Mouse (Mus musculus): Measurements from ENCODE around the gene Acot8. TPM values are rescaled to one million over a fixed set of nuclear protein-coding genes. Genes with fewer than 3 reads are reported as not detected.

Gene Acot8
- polyA plus RNA-seq, 1 experiment from 2014 or later = 16.5 TPM

DNA sequence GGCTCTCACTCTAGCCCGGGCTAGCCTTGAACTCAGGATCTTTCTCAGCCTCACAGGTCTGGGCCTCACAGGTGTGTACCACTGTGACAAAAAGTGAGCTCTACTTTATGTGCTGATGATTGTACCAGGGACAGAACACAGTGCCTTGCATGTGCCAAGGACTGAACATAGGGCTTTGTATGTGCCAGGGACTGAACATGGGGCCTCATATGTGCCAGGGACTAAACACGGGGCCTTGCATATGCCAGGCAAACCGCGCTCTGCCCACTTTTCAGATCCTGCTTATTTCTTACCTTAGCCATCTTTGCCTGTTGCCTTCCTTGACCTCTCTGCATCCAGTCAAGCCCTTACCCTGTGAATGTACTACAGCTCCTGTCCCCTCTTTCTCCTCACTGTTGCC lies 42.7 kb downstream of the Acot8 start:
- H3K9ac ChIP-seq (replicated peaks) = no peak overlapping the region
- H3K4me1 ChIP-seq = no peaks in the 10 kb centered on the region
- H3K27ac ChIP-seq (replicated peaks) = no peak overlapping the region
- H3K4me3 ChIP-seq = no peak overlapping the region
- peaks cover 91% of the 10 kb centered on the region for H3K36me3 ChIP-seq
- no peak overlapping the region for H3K4me2 ChIP-seq (replicated peaks)
- no peaks in the 10 kb centered on the region for H3K27me3 ChIP-seq
- ATAC-seq (ENCODE audit: low FRiP score, low read depth) = no peak
- H3K9me3 ChIP-seq = no peaks in the 10 kb centered on the region
- WGBS = 97% methylated on average over 4 of the region's 4 CpGs

DNA sequence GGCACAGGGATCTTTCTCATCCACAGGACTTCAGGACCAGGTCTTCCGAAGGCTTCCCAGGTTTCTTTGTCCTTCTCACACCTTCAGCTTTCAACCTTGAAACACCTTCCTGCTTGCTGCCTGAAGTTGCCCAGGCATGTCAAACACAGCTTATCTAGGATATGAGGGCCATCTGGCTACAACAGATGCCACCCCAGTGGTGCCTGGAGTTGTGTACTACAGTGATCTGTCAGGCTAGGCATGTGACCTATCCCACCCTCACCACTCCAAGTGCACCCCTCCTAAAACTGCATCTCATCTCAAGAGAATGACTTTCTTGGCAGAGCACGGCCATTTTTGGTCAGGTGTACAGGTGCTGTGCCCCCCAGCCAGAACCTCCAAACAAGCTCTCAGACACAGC lies 43.2 kb downstream of the Acot8 start:
- no peaks in the 10 kb centered on the region for H3K27me3 ChIP-seq
- no peak overlapping the region for H3K27ac ChIP-seq (replicated peaks)
- no peaks in the 10 kb centered on the region for H3K9me3 ChIP-seq
- no peaks in the 10 kb centered on the region for H3K4me1 ChIP-seq
- no peak for ATAC-seq (ENCODE audit: low FRiP score, low read depth)
- no peak overlapping the region for H3K9ac ChIP-seq (replicated peaks)
- no peak overlapping the region for H3K4me3 ChIP-seq
- 95% methylated on average over 2 of the region's 2 CpGs for WGBS
- H3K36me3 ChIP-seq = peaks cover 91% of the 10 kb centered on the region
- no peak overlapping the region for H3K4me2 ChIP-seq (replicated peaks)

DNA sequence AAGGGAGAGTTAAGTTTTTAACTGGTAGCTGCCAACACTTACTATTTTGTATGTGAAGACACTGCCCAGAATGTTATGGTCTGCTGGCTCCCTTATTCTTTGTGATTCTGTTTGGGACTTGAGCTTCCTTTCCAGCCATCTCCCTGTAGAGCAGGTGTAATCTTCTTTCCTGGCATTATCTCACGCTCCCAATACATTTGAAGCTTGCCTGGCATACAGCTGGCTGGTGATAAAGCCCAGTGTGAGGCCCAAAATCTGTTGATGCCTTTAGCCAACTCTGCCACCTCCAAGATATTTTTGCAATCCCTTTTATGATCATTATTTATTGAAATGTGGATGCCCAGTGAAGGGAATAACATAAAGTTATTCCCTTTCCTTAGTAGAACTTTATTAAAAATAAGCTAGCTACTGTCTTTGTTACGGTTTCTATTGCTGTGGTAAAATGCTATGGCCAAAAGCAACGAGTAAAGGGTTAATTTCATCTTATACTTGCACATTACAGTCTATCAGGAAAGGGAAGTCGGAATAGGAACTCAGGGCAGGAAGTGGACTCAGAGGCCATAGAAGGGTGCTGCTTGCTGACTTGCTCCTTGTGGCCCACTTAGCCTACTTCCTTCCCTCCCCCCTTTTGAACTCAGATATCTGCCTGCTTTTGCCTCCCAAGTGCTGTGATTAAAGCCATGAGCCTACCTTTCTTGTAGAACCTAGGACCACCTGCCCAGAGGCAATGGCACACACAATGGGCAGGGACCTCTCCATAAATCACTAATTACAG lies 44.4 kb downstream of the Acot8 start:
- peaks cover 91% of the 10 kb centered on the region for H3K36me3 ChIP-seq
- 89% methylated on average over 4 of the region's 4 CpGs for WGBS
- no peaks in the 10 kb centered on the region for H3K4me1 ChIP-seq
- no peak for ATAC-seq (ENCODE audit: low FRiP score, low read depth)
- no peaks in the 10 kb centered on the region for H3K27me3 ChIP-seq
- H3K4me2 ChIP-seq (replicated peaks) = no peak overlapping the region
- H3K9me3 ChIP-seq = no peaks in the 10 kb centered on the region
- H3K27ac ChIP-seq (replicated peaks) = no peak overlapping the region
- H3K9ac ChIP-seq (replicated peaks) = no peak overlapping the region
- no peak overlapping the region for H3K4me3 ChIP-seq

DNA sequence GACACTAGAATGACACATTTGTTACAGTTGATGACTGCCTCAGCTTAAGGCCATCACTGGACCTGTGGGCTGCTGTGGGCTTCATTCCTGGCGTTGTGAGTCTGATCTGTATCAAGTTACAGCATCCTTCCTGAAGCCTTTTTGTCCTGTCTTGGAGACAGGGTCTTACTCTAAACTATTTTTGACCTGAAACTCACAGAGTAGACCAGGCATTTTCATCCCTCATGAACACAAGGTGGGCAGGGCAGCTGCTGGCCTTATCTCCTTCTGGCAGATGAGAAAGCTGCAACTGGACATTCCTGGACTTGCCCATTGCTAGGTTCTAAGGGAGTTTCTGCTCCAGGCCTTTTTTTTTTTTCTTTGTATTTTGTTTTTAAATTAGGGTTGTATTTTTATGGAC lies 46.0 kb downstream of the Acot8 start:
- Histone ChIP-seq H3K9me3 (no peaks in the 10 kb centered on the region), H3K4me1 (no peaks in the 10 kb centered on the region), H3K4me3 (no peak overlapping the region), H3K4me2 (replicated peaks) (no peak overlapping the region), H3K9ac (replicated peaks) (no peak overlapping the region), H3K27me3 (no peaks in the 10 kb centered on the region), H3K36me3 (peaks cover 100% of the 10 kb centered on the region), H3K27ac (replicated peaks) (no peak overlapping the region)
- no peak for ATAC-seq (ENCODE audit: low FRiP score, low read depth)
- 88% methylated on average over 1 of the region's 1 CpGs for WGBS

DNA sequence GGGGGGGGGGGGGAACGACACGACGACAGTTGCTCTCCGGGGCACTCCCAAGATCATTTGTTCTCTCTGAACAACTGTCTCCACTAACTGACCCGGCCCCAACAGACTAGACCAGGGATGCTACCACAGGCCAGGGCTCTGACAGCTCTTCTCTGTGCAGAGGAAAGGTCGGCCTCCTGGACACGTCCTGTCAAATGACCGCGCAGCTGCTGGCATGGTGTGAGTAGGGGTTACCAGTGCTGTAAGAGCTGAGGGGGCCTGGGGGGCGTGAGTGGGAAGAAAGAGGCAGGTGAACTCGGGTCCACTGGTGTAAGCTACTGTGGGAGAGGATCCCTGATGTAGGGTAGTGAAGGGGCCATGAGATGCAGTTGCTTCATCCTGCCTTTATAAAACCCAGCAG lies 46.8 kb downstream of the Acot8 start:
- Histone ChIP-seq H3K4me2 (replicated peaks) (no peak overlapping the region), H3K36me3 (peaks cover 95% of the 10 kb centered on the region), H3K4me3 (no peak overlapping the region), H3K9ac (replicated peaks) (no peak overlapping the region), H3K4me1 (no peaks in the 10 kb centered on the region), H3K27me3 (no peaks in the 10 kb centered on the region), H3K27ac (replicated peaks) (no peak overlapping the region), H3K9me3 (no peaks in the 10 kb centered on the region)
- ATAC-seq (ENCODE audit: low FRiP score, low read depth) = no peak
- WGBS = 92% methylated on average over 11 of the region's 11 CpGs

DNA sequence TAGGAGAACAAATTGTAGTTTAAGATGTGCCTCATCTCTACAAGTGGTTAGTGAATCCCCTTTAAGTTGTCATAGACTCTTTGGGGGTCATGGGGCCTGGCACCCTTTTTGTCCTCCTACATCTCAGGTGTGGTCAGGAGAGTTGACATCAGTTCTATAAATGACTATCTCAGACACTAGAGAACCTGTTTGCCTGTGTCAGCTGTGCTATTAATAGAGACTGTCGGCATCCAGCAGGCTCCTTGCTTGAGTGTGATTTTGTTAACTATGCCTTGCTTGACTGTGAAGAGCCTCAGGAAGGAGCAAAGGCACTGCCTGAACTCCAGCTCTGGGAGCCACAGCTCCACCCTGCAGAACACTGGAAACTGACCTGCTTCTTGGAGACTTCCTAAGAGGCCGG lies 49.9 kb downstream of the Acot8 start:
- Histone ChIP-seq H3K4me1 (no peaks in the 10 kb centered on the region), H3K4me2 (replicated peaks) (no peak overlapping the region), H3K4me3 (no peak overlapping the region), H3K9me3 (no peaks in the 10 kb centered on the region), H3K27ac (replicated peaks) (no peak overlapping the region), H3K9ac (replicated peaks) (no peak overlapping the region), H3K36me3 (peaks cover 91% of the 10 kb centered on the region), H3K27me3 (no peaks in the 10 kb centered on the region)
- no peak for ATAC-seq (ENCODE audit: low FRiP score, low read depth)
- WGBS = 98% methylated on average over 2 of the region's 2 CpGs

DNA sequence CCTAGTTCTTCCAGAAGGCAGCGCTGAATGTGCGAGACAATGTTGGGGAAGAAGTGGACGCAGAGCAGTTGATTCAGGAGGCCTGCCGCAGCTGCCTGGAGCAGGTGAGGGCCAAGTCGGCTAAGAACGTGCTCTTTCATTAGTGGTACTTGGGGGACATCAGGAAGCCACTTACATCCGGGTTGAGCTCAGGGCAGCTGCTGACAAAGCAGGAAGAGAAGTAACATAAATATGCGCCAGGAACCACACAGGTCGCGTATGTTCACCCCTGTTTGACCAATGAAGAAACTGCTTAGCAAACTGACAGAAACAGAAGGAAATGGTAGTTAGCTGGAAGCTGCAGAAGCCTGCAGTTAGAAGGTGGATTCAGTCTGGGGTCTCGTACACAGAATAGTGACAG lies 50.6 kb downstream of the Acot8 start:
- H3K9ac ChIP-seq (replicated peaks) = no peak overlapping the region
- H3K4me1 ChIP-seq = no peaks in the 10 kb centered on the region
- no peaks in the 10 kb centered on the region for H3K27me3 ChIP-seq
- H3K36me3 ChIP-seq = peaks cover 90% of the 10 kb centered on the region
- no peak overlapping the region for H3K27ac ChIP-seq (replicated peaks)
- 90% methylated on average over 11 of the region's 11 CpGs for WGBS
- no peak for ATAC-seq (ENCODE audit: low FRiP score, low read depth)
- no peak overlapping the region for H3K4me2 ChIP-seq (replicated peaks)
- H3K9me3 ChIP-seq = no peaks in the 10 kb centered on the region
- H3K4me3 ChIP-seq = no peak overlapping the region

DNA sequence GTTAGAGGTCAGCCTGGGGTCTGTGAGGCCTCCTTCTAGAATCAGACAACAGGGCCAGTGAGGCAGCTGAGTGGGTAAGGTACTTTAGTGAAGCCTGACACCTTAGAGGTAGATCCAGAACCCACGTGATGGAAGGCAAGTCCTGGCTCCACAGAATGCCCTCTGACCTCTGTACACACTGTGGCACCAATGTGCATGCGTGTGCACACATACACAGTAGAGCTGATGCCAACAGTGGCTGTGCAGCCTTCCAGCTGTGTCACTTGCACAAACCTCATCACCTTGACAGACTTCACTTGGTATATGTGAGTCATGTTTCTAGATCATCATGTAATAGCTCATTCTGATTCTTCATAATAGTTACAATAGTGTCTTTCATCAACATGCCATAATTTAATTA lies 52.2 kb downstream of the Acot8 start:
- peaks cover 89% of the 10 kb centered on the region for H3K36me3 ChIP-seq

DNA sequence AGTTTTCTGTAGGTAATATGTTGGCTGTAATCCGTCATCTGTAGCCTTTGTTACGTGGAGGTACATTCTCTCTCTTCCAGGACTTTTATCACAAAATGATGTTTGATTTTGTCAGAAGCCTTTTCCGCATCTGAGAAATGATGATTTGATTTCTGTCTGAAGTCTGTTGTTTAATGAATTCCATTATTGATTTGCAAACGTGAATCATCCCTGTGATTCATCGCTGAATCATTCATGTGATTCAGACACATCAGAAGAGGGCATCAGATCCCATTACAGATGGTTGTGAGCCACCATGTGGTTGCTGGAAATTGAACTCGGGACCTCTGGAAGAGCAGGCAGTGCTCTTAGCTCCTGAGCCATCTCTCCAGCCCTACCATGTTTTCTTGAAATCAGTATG lies 55.7 kb downstream of the Acot8 start:
- no peak for ATAC-seq (ENCODE audit: low FRiP score, low read depth)
- H3K36me3 ChIP-seq = peaks cover 55% of the 10 kb centered on the region

More for the DNA sequence above, 52.2 kb downstream of the Acot8 start:
- Histone ChIP-seq H3K27ac (replicated peaks) (no peak overlapping the region), H3K27me3 (no peaks in the 10 kb centered on the region), H3K9me3 (no peaks in the 10 kb centered on the region), H3K9ac (replicated peaks) (no peak overlapping the region), H3K4me3 (no peak overlapping the region), H3K4me2 (replicated peaks) (no peak overlapping the region), H3K4me1 (0 out of 2 replicates have a peak, but pooled peaks cover 2% of the 10 kb centered on the region)
- WGBS = 92% methylated on average over 2 of the region's 2 CpGs
- no peak for ATAC-seq (ENCODE audit: low FRiP score, low read depth)

DNA sequence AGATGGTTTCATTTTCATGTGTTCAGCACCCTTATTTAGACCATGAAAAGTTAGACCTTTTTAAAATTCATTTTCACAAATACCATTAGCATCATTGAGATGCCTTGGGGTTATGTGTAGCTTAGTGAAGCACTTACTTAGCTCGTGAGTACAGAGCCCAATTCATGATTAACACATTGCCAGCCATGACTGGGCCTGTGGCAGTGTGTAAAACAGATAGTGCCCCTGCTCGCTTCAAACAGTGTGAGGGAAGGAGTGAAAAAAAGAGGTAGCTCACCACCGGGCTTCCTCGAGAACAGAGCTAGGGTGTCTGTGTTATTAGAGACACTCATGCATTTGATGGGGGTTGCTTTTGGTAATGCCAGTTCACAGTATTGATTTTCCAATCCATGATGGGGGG lies 56.5 kb downstream of the Acot8 start:
- Histone ChIP-seq H3K9ac (replicated peaks) (no peak overlapping the region), H3K27ac (replicated peaks) (no peak overlapping the region), H3K4me2 (replicated peaks) (no peak overlapping the region), H3K27me3 (0 out of 2 replicates have a peak, but pooled peaks cover 7% of the 10 kb centered on the region), H3K9me3 (no peaks in the 10 kb centered on the region), H3K4me3 (no peak overlapping the region), H3K36me3 (peaks cover 51% of the 10 kb centered on the region), H3K4me1 (peaks cover 18% of the 10 kb centered on the region)
- 88% methylated on average over 4 of the region's 4 CpGs for WGBS
- ATAC-seq (ENCODE audit: low FRiP score, low read depth) = no peak

More for the DNA sequence above, 55.7 kb downstream of the Acot8 start:
- H3K4me2 ChIP-seq (replicated peaks) = no peak overlapping the region
- H3K9ac ChIP-seq (replicated peaks) = no peak overlapping the region
- 0 out of 2 replicates have a peak, but pooled peaks cover 2% of the 10 kb centered on the region for H3K27me3 ChIP-seq
- peaks cover 18% of the 10 kb centered on the region for H3K4me1 ChIP-seq
- H3K27ac ChIP-seq (replicated peaks) = no peak overlapping the region
- 91% methylated on average over 6 of the region's 6 CpGs for WGBS
- H3K4me3 ChIP-seq = no peak overlapping the region
- H3K9me3 ChIP-seq = no peaks in the 10 kb centered on the region

DNA sequence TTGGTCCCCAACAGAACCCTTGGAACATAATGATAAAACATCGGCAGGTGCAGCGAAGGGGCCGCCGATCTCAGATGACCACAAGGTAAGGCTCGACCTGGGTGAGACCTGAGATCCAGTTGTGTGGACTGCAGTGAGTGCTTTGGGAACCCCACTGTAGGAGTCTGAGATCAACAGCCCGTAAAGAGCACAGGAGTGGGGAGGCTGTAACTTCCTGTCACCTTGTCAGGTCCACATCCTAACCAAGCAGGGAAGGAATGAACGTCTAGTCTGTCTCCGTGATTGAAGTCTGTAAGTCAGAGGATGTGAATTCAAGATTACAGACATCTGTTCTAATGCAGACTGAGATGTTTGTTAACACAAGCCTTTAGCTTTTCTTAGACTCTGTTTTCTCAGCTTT lies 58.0 kb downstream of the Acot8 start:
- Histone ChIP-seq H3K27me3 (0 out of 2 replicates have a peak, but pooled peaks cover 7% of the 10 kb centered on the region), H3K9me3 (no peaks in the 10 kb centered on the region), H3K9ac (replicated peaks) (peak overlapping the region; percentile 84), H3K4me2 (replicated peaks) (peak overlapping the region; percentile 83), H3K27ac (replicated peaks) (no peak overlapping the region), H3K36me3 (peaks cover 38% of the 10 kb centered on the region), H3K4me1 (peaks cover 18% of the 10 kb centered on the region), H3K4me3 (peak overlapping the region; percentile 76)
- ATAC-seq (ENCODE audit: low FRiP score, low read depth) = no peak
- 60% methylated on average over 8 of the region's 8 CpGs for WGBS

DNA sequence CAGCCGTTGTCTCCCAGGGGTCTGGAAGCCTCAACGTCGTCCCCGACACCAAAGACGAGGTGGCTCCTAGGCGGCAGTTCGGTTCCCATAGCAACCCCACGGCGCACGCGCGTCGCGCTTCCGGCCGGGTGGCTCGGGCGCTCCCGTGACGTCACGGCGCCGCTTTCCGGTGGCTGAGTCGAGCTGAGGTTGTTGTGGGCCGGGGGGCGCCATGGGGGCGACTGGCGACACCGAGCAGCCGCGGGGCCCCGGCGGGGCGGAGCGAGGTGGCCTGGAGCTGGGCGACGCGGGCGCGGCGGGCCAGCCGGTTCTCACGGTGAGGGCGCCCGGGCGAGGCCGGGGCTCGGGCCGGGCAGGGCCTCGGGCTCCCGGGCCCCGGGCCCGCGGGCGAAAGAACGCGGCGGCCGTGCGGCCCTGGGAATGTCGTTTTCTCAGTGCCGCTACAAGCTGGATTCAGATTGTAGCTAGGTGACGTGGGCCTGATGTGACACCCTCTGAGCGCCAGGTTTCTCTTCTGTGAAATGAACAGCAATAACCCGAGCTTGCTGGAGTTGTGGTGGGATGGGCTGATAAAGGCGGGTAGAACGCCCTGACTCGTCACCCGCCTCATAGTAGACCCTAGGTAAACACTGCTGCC lies 58.7 kb downstream of the Acot8 start, which contains the start of the genes Wfdc3 and Dnttip1:
Wfdc3 (minus strand) TSS at position 89 of the 637 bp plus-strand sequence.
Dnttip1 (plus strand) TSS at position 141 of the 637 bp plus-strand sequence.
- H3K4me2 ChIP-seq (replicated peaks) = peak within 1 kb of the TSS; percentile 83
- WGBS = under 1% methylated on average over 64 of the region's 70 CpGs
- H3K9ac ChIP-seq (replicated peaks) = peak within 1 kb of the TSS; percentile 84
- H3K9me3 ChIP-seq = no peaks in the 10 kb centered on the region
- peak; percentile 91 for ATAC-seq (ENCODE audit: low FRiP score, low read depth)
- 0 out of 2 replicates have a peak, but pooled peaks cover 7% of the 10 kb centered on the region for H3K27me3 ChIP-seq
- peak within 1 kb of the TSS; percentile 76 for H3K4me3 ChIP-seq
- H3K27ac ChIP-seq (replicated peaks) = peak within 1 kb of the TSS; percentile 67
- peaks cover 18% of the 10 kb centered on the region for H3K4me1 ChIP-seq
- peaks cover 32% of the 10 kb centered on the region for H3K36me3 ChIP-seq
